Mouse (Mus musculus) adrenal gland, postnatal 25 days (tissue): ENCODE data around the gene Gm49398. TPM values are rescaled to one million over a fixed set of nuclear protein-coding genes. Genes with fewer than 3 reads are reported as not detected.

Experiments used
- DNase-seq: peaks from one replicate; pipeline ENCODE4 v3.0.0; 2021; ENCODE audit warnings: mixed read lengths
- long read RNA-seq: library from polyadenylated mRNA; stranded (forward); transcript quantifications from one replicate; pipeline ENCODE4 v2.0.0, GENCODE M21; 2021
- microRNA-seq, 2 experiments: library from miRNA; unstranded; fragments of <30 nt; microRNA quantifications; one replicate each; pipeline ENCODE4 v1.2.0; 2021
- total RNA-seq: library from RNA; stranded (reverse); gene quantifications from 2 replicates; pipeline ENCODE4 v1.2.3, GENCODE M21; 2021

Gene Gm49398
- not detected in 2 replicates for total RNA-seq
- long read RNA-seq, result 0 reads

DNA sequence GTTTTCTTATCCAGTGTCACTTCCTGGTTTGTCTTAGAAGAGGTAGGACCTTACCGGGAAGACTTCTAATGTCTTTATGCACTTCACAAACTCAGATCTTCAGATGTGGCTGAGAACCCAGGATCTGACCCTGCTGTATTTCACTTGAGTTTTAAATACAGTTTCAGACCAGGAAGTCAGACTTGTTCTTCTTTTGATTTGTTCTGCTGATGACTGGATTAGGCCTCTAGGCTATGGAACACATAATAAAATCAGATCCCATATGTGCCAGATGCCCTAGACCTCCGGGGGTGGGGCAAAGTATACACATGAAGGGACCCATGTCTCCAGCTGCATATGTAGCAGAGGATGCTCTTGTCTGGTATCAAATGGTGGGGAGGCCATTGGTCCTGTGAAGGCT is at the start of gene Gm49398:
Gene Gm49398 (minus strand): TSS at position 101 of the 400 bp plus-strand sequence.
- DNase-seq, result no peak

DNA sequence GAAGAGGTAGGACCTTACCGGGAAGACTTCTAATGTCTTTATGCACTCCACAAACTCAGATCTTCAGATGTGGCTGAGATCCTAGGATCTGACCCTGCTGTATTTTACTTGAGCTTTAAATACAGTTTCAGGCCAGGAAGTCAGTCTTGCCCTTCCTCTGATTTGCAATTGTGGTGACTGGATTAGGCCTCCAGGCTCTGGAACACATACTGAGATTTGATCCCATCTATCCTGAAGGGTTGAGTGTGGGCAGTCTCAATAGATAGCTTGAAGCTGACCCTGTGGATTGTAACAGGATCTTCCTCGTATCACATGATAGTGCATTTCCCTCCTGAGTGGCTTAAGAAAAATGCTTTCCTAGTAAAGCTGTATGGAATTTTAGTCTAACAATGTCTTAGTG is 33.4 kb downstream of the Gm49398 start, which contains the start of gene Cts8:
Gene Cts8 (minus strand): TSS at position 101 of the 400 bp plus-strand sequence.
- DNase-seq, result no peak

DNA sequence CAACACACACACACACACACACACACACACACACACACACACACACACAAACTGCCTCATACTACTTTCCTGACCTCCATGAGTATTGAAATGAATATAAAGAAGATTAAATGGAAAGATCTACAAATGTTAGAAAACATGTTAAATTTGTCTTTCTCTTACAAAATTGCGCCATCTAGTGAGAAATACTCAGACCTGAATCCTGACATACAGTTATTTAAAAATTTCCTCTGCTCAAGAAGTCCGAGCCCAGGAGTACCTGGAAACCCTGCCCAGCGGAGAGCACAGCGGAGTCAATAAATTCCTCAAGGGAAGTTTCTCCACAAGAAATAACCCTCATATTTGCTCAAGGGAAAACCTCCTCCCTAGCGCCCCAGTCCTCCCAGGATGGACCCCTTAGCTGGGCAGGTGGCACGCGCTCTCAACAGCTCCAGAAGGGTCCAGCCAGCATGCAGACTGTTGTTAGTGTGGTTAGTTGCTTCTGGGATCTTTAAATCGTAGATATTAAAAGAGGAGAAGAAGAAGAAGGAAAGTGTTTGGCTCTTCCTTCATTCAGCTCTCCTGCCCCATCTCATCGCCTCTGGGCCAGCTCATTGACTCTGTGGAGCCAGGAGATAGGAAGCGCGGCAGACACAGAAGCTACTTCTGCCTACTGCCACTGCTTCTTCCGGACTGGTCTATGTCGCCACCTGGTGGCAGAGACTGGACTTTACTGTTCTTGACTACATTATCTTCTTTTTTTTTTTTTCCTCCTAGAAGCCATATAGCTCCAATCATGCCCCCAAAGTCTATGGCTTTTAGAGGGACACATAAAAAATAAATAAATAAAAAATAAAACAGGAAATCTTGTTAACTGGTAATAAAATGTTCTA is 47.3 kb downstream of the Gm49398 start:
- DNase-seq, result peak; percentile 49

DNA sequence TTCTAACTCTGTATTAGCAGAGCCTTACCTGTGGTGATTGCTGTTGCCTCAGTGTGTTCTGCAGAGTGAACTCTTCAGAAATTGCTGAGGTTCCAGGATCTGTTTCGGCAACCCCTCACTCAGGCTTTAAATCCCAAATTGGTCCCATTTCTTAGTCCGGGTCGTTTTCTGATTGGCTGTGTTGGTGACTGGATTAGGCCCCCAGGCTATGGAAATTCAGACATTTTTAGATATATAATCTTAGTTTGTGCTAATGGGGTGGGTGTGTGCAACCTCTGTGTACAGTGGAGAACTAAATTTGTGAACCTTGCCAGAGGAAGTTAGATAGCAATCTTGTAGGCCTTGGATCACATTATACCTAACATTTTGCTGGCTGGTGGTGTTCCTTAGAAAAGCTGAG is 85.3 kb downstream of the Gm49398 start, which contains the start of gene Cts6:
Gene Cts6 (minus strand): TSS at position 101 of the 400 bp plus-strand sequence.
- no peak for DNase-seq

Small RNAs within 50 kb of the gene (microRNA-seq; reads per million reads assigned to microRNA genes)
- 0 reads per million in 2 experiments for gene Gm27704

Other genes with a start within 250 kb of the Gm49398 start
- gene Ctsq, start 248.2 kb downstream of the Gm49398 start, total RNA-seq, result not detected in 2 replicates
- not detected in 2 replicates for gene Ctsr, start 124.6 kb downstream of the Gm49398 start, total RNA-seq
- gene Cts6, start 85.4 kb downstream of the Gm49398 start, total RNA-seq, result not detected in 2 replicates
- not detected in 2 replicates for gene Cts8, start 33.5 kb downstream of the Gm49398 start, total RNA-seq
- not detected in 2 replicates for gene Cts7, start 69.4 kb upstream of the Gm49398 start, total RNA-seq